Mouse (Mus musculus): ENCODE measurements around the gene Npb.

DNA sequence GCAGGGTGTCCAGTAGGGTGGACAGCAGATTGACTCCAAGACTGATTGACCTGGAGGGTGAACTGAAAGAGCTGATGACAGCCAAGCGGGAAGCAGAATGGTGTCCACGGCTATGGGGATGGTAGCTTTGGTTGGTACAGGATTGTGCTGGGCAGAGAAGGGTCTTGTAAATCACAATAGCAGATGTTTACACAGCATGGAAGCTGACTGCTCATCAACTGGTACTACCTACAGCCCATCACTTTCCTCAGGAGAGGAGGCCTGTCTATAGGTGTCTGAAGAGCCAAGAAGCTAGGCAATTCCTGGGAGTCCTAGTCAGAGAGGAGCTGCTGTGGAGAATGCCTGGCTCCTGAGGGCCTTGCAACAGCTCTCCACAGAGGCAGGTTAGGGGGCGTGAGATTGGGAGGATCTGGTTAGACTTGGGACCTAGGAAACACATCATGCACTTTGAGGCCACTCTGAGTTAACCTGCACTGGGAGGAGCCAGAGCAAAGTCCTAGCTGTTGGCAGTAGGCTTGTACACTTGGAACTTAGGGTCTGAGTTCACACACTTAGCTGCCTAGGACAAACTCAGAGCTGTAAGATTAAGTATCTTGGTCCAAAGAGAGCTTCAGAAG is 31.8 kb upstream of the Npb start:
- TF ChIP-seq CTCF (IDR thresholded peaks at IDR 0.05; ENCODE audit: low read depth) (no peak), EP300 (IDR thresholded peaks at IDR 0.05; ENCODE audit: low read depth) (no peak)
